Mouse (Mus musculus) left cerebral cortex, adult 2 months (tissue): ENCODE results near the gene Sipa1l1. TPM values are rescaled to one million over a fixed set of nuclear protein-coding genes. Genes with fewer than 3 reads are reported as not detected.

ENCODE experiments used
- DNase-seq, 2 experiments: peaks; one replicate each; pipeline ENCODE4 v3.0.0; 2021 to 2022; ENCODE audit warnings: low spot score in 2 of 2, mixed read lengths in 1 of 2; ENCODE audit errors: extremely low spot score in 1 of 2
- H3K27ac ChIP-seq: fragments of 200-600 bp; 2 replicates; pipeline ENCODE4 v1.8.1; 2022
- H3K4me3 ChIP-seq: fragments of 200-600 bp; 2 replicates; pipeline ENCODE4 v1.8.1; 2022
- CTCF ChIP-seq: fragments of 200-600 bp; IDR thresholded peaks from 2 replicates; pipeline ENCODE4 v1.8.1; 2022; ENCODE audit warnings: antibody characterized with exemption, mild to moderate bottlenecking, moderate library complexity
- intact Hi-C: fragments of 180-260 bp; cut with DNase I; formaldehyde crosslinking; loops from one replicate; pipeline ENCODE4 v1.15.1; 2025
- total RNA-seq, 2 experiments: library from RNA; stranded (reverse); gene quantifications; 2 replicates each; pipeline ENCODE4 v1.2.3; 2021

The Sipa1l1 gene
- total RNA-seq, 2 experiments from 2014 or later, result 311 to 327 TPM

GRCm38 (mm10) chr12:82334550-82334949, 165.4 kb downstream of the Sipa1l1 start:
- intact Hi-C loops, result no loop called here
- DNase-seq, result no peak
- peak overlapping the region; percentile 38 for H3K27ac ChIP-seq
- H3K4me3 ChIP-seq, result no peak overlapping the region
- TF ChIP-seq CTCF, result no peak

GRCm38 (mm10) chr12:82335095-82335494, 166.0 kb downstream of the Sipa1l1 start:
- DNase-seq, result no peak
- intact Hi-C loops, result loop anchor here (5.0 kb wide), 3 partner anchors 52 to 163 kb away; no protein-coding TSS in a partner anchor
- no peak for TF ChIP-seq CTCF
- no peak overlapping the region for H3K4me3 ChIP-seq
- H3K27ac ChIP-seq, result no peak overlapping the region

- DNase-seq, result no peak
- no peak for TF ChIP-seq CTCF
- intact Hi-C loops, result loop anchor here (5.0 kb wide), 3 partner anchors 49 to 166 kb away; no protein-coding TSS in a partner anchor
- H3K27ac ChIP-seq, result no peak overlapping the region; the same call in 1 of the 2 replicates
- peak overlapping the region; percentile 47 for H3K4me3 ChIP-seq
Measured at GRCm38 (mm10) chr12:82338550-82338949, 169.4 kb downstream of the Sipa1l1 start.

GRCm38 (mm10) chr12:82339221-82339861, 170.2 kb downstream of the Sipa1l1 start:
- intact Hi-C loops, result loop anchor here (5.0 kb wide), 3 partner anchors 48 to 167 kb away; no protein-coding TSS in a partner anchor
- Histone ChIP-seq H3K4me3 (peak overlapping the region; percentile 47), H3K27ac (peak overlapping the region; percentile 62)
- DNase-seq, result peak; percentile 40 to 42
- no peak for TF ChIP-seq CTCF

GRCm38 (mm10) chr12:82340196-82340918, 171.2 kb downstream of the Sipa1l1 start:
- no peak for DNase-seq
- TF ChIP-seq CTCF, result no peak
- Histone ChIP-seq H3K27ac (peak overlapping the region; percentile 62), H3K4me3 (peak overlapping the region; percentile 47)
- intact Hi-C loops, result no loop called here

GRCm38 (mm10) chr12:82341181-82341580, 172.1 kb downstream of the Sipa1l1 start:
- no peak for DNase-seq
- intact Hi-C loops, result no loop called here
- Histone ChIP-seq H3K4me3 (no peak overlapping the region), H3K27ac (peak overlapping the region; percentile 62)
- no peak for TF ChIP-seq CTCF

GRCm38 (mm10) chr12:82341696-82342095, 172.6 kb downstream of the Sipa1l1 start:
- H3K4me3 ChIP-seq, result no peak overlapping the region
- no peak for TF ChIP-seq CTCF
- DNase-seq, result no peak
- intact Hi-C loops, result no loop called here
- no peak overlapping the region for H3K27ac ChIP-seq

- intact Hi-C loops, result no loop called here
- Histone ChIP-seq H3K4me3 (no peak overlapping the region), H3K27ac (no peak overlapping the region)
- no peak for TF ChIP-seq CTCF
- DNase-seq, result no peak
Measured at GRCm38 (mm10) chr12:82350082-82350481, 181.0 kb downstream of the Sipa1l1 start.

- DNase-seq, result no peak
- Histone ChIP-seq H3K4me3 (no peak overlapping the region), H3K27ac (no peak overlapping the region)
- no peak for TF ChIP-seq CTCF
- intact Hi-C loops, result no loop called here
Measured at GRCm38 (mm10) chr12:82350891-82351290, 181.8 kb downstream of the Sipa1l1 start.

- no peak overlapping the region for H3K4me3 ChIP-seq
- H3K27ac ChIP-seq, result no peak overlapping the region
- intact Hi-C loops, result no loop called here
- no peak for DNase-seq
- no peak for TF ChIP-seq CTCF
Measured at GRCm38 (mm10) chr12:82353660-82354059, 184.5 kb downstream of the Sipa1l1 start.

- Histone ChIP-seq H3K4me3 (no peak overlapping the region), H3K27ac (no peak overlapping the region)
- intact Hi-C loops, result no loop called here
- no peak for TF ChIP-seq CTCF
- DNase-seq, result no peak
Measured at GRCm38 (mm10) chr12:82355419-82356149, 186.5 kb downstream of the Sipa1l1 start.

GRCm38 (mm10) chr12:82356476-82356875, 187.4 kb downstream of the Sipa1l1 start:
- intact Hi-C loops, result no loop called here
- DNase-seq, result no peak
- no peak for TF ChIP-seq CTCF
- Histone ChIP-seq H3K27ac (no peak overlapping the region), H3K4me3 (no peak overlapping the region)
